Mouse (Mus musculus) liver, embryonic 15.5 days (tissue): Measurements from ENCODE around the gene Gm11595. TPM values are rescaled to one million over a fixed set of nuclear protein-coding genes. Genes with fewer than 3 reads are reported as not detected.
"Not testable (repeated sequence)": the region's sequence is repeated elsewhere in the genome, so short reads cannot be mapped to it uniquely, and the experiment has no call there.

Experiments used
- ATAC-seq: fragments of 200-750 bp; cut with Nextera tagmentation; 2 replicates; pipeline ENCODE4 v1.8.0; 2017; ENCODE audit warnings: moderate number of reproducible peaks, mild to moderate bottlenecking, moderate library complexity; ENCODE audit not compliant: insufficient read depth
- H3K27ac ChIP-seq: fragments of 300-500 bp; sonication (generic); replicated peaks from 2 replicates; pipeline ENCODE4 v1.5.1; 2015; ENCODE audit warnings: mild to moderate bottlenecking, inconsistent platforms
- H3K27me3 ChIP-seq: fragments of 300-500 bp; sonication (generic); 2 replicates; pipeline ENCODE4 v1.6.1; 2015; ENCODE audit warnings: mild to moderate bottlenecking, inconsistent platforms
- H3K36me3 ChIP-seq: fragments of 300-500 bp; sonication (generic); replicated peaks from 2 replicates; pipeline ENCODE4 v1.6.1; 2015; ENCODE audit warnings: moderate library complexity, mild to moderate bottlenecking, inconsistent platforms
- H3K4me1 ChIP-seq: fragments of 300-500 bp; sonication (generic); replicated peaks from 2 replicates; pipeline ENCODE4 v1.6.1; 2015; ENCODE audit warnings: inconsistent platforms
- H3K4me2 ChIP-seq: fragments of 300-500 bp; sonication (generic); 2 replicates; pipeline ENCODE4 v1.6.1; 2015; ENCODE audit warnings: moderate library complexity, mild to moderate bottlenecking, inconsistent platforms
- H3K4me3 ChIP-seq: fragments of 300-500 bp; sonication (generic); replicated peaks from 2 replicates; pipeline ENCODE4 v1.5.1; 2015; ENCODE audit warnings: mild to moderate bottlenecking, inconsistent platforms
- H3K9ac ChIP-seq: fragments of 300-500 bp; sonication (generic); 2 replicates; pipeline ENCODE4 v1.6.1; 2015; ENCODE audit warnings: moderate library complexity, mild to moderate bottlenecking, inconsistent platforms
- H3K9me3 ChIP-seq: fragments of 300-500 bp; sonication (generic); replicated peaks from 2 replicates; pipeline ENCODE4 v1.6.1; 2016; ENCODE audit warnings: inconsistent platforms
- WGBS: fragments of 180-500 bp; shearing (Covaris S2); methylation state at CpG from one replicate; pipeline ENCODE4 v1.1.7; 2015; ENCODE audit warnings: mixed read lengths; ENCODE audit not compliant: insufficient replicate concordance; 5-methylcytosine and 5-hydroxymethylcytosine counted together
- polyA plus RNA-seq: library from polyadenylated mRNA; unstranded; fragments of >200 nt; fragmentation: Nextera tagmentation; extraction: Ambion mirVana; gene quantifications from 2 replicates; pipeline ENCODE4 v1.2.1, GENCODE M21; 2015

Gene Gm11595
- polyA plus RNA-seq, result not detected in 2 replicates

GRCm38 (mm10) chr11:99772813-99773212, at the start of gene Gm11595:
Gene Gm11595, minus strand, starts transcription at chr11:99772913.
- H3K4me2 ChIP-seq, H3K27me3 ChIP-seq, H3K9me3 ChIP-seq, H3K27ac ChIP-seq, H3K36me3 ChIP-seq, H3K4me1 ChIP-seq, ATAC-seq, H3K9ac ChIP-seq, H3K4me3 ChIP-seq: not testable (repeated sequence)

DNA sequence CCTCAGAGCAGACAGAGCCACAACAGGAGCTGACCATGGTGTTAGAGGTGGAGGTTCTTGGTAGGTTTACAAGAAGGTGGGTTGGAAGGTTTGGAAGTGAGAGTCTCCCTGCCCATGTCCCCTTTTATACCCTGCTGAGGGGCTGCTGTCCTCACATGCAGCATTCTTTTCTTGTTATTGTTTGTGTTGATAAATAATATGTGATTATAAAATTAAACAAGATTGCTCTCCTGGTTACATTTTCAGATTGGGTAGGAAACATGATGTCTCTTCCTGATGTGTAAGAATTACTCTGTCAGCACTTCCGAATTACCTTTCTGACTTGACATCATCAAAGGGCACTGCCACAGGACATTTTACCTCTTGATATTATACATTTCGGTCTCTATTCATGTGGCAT, 42.9 kb upstream of the Gm11595 start, which contains the start of gene Gm11564:
Gm11564 (minus strand) TSS at position 101 of the 400 bp plus-strand sequence.
- H3K4me2 ChIP-seq, H3K9me3 ChIP-seq, H3K9ac ChIP-seq, H3K27ac ChIP-seq, H3K36me3 ChIP-seq, H3K4me3 ChIP-seq, H3K4me1 ChIP-seq, H3K27me3 ChIP-seq, ATAC-seq: not testable (repeated sequence)
- 46% methylated on average over 2 of the region's 2 CpGs for WGBS

DNA sequence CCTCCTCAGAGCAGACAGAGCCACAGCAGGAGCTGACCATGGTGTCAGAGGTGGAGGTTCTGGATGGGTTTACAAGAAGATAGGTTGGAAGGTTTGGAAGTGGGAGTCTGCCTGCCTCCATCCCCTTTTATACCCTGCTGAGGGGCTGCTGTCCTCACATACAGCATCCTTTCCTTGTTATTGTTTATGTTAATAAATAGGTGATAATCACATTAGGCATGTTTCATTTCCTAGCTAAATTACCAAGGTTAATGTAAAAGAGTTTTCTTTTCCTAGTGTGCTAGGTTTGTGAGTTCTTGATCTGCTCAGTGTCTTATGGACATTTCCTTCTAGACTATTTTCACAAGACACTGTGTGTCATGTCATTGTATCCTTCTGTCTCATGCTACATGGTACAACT, 37.1 kb upstream of the Gm11595 start, which contains the start of gene Krtap4-13:
Krtap4-13 (minus strand) TSS at position 101 of the 400 bp plus-strand sequence.
- not testable (repeated sequence) for H3K27me3 ChIP-seq, H3K9me3 ChIP-seq, ATAC-seq, H3K4me3 ChIP-seq, H3K36me3 ChIP-seq, H3K9ac ChIP-seq, H3K27ac ChIP-seq, H3K4me2 ChIP-seq, H3K4me1 ChIP-seq

- not testable (repeated sequence) for ATAC-seq, H3K4me3 ChIP-seq, H3K4me2 ChIP-seq, H3K27me3 ChIP-seq, H3K4me1 ChIP-seq, H3K36me3 ChIP-seq, H3K9ac ChIP-seq, H3K27ac ChIP-seq, H3K9me3 ChIP-seq
- WGBS, result no CpG with 5 or more reads among the region's 1 CpGs
Observed at GRCm38 (mm10) chr11:99804346-99804745, 31.6 kb upstream of the Gm11595 start, which contains the start of gene Gm11554. Gene Gm11554, minus strand, starts transcription at chr11:99804446.

GRCm38 (mm10) chr11:99798832-99799231, 26.1 kb upstream of the Gm11595 start, which contains the start of gene Gm11569:
Gene Gm11569, minus strand, starts transcription at chr11:99798932.
- not testable (repeated sequence) for H3K27me3 ChIP-seq, H3K4me1 ChIP-seq, H3K4me2 ChIP-seq, H3K36me3 ChIP-seq, H3K9ac ChIP-seq, H3K27ac ChIP-seq, ATAC-seq, H3K4me3 ChIP-seq, H3K9me3 ChIP-seq
- no CpG with 5 or more reads among the region's 1 CpGs for WGBS

- ATAC-seq, result no peak
- Histone ChIP-seq H3K4me3 (no peak within 1 kb of the TSS), H3K27me3 (no peaks in the 10 kb centered on the region), H3K27ac (no peak within 1 kb of the TSS), H3K4me1 (no peaks in the 10 kb centered on the region), H3K9ac (no peak within 1 kb of the TSS), H3K36me3 (no peaks in the 10 kb centered on the region), H3K4me2 (no peak within 1 kb of the TSS), H3K9me3 (no peaks in the 10 kb centered on the region)
- 45% methylated on average over 2 of the region's 2 CpGs for WGBS
Observed at GRCm38 (mm10) chr11:99793367-99793766, 20.7 kb upstream of the Gm11595 start, which contains the start of gene Gm11596. Gene Gm11596, minus strand, starts transcription at chr11:99793467.

DNA sequence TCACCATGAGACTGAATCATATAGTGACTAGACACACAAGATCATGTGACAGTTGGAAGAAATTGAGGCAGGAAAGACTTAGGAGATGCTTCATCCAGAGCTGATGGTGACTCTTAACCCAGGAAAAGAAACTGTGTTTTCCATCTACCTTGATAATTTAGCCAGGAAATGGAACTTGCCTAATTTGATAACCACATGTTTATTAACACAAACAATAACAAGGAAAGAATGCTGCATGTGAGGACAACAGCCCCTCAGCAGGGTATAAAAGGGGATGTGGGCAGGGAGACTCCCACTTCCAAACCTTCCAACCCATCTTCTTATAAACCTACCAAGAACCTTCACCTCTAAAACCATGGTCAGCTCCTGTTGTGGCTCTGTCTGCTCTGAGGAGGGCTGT, 12.2 kb upstream of the Gm11595 start, which contains the start of gene Krtap4-9:
Krtap4-9 (plus strand) TSS at position 301 of the 400 bp plus-strand sequence.
- H3K4me1 ChIP-seq, H3K4me2 ChIP-seq, H3K4me3 ChIP-seq, H3K36me3 ChIP-seq, H3K27me3 ChIP-seq, H3K27ac ChIP-seq, H3K9ac ChIP-seq, ATAC-seq, H3K9me3 ChIP-seq: not testable (repeated sequence)

DNA sequence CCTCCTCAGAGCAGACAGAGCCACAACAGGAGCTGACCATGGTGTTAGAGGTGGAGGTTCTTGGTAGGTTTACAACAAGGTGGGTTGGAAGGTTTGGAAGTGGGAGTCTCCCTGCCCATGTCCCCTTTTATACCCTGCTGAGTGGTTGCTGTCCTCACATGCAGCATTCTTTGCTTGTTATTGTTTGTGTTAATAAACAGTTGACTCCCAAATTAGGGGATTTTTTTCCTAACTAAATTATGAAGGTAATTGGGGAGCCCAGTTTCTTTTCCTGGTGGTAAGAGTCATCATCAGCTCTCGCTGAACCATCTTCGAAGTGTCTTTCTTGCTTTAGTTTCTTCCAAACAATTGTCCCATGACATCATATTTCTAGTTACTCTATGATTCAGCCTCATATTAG, 7.9 kb upstream of the Gm11595 start, which contains the start of gene Krtap4-8:
Krtap4-8 (minus strand) TSS at position 101 of the 400 bp plus-strand sequence.
- Histone ChIP-seq H3K27ac (no peak within 1 kb of the TSS), H3K36me3 (no peaks in the 10 kb centered on the region), H3K9ac (no peak within 1 kb of the TSS), H3K9me3 (no peaks in the 10 kb centered on the region), H3K27me3 (no peaks in the 10 kb centered on the region), H3K4me2 (no peak within 1 kb of the TSS), H3K4me3 (no peak within 1 kb of the TSS), H3K4me1 (no peaks in the 10 kb centered on the region)
- no peak for ATAC-seq
- WGBS, result 73% methylated on average over 2 of the region's 2 CpGs

DNA sequence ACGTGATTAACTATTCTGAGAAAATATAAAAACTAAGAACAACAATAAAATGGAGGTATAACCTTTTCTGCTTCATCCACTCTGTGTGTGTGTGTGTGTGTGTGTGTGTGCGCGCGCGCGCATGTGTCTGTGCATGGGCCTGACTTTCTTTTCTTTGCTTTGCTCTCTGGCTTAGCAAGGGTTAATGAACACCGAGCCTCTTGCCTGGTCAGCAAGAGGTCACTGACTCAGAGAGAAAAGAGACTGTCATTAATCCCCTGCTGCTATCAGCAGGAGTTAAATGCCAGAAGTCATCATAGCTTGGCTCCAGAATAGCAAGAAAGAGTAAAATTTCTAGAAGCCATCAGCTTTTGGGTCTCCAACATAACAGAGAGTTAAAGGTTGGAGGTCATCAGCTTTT, 5.7 kb upstream of the Gm11595 start:
- no peaks in the 10 kb centered on the region for H3K9me3 ChIP-seq
- no peaks in the 10 kb centered on the region for H3K36me3 ChIP-seq
- H3K4me3 ChIP-seq, result no peak overlapping the region
- no peak overlapping the region for H3K9ac ChIP-seq
- no peak for ATAC-seq
- 67% methylated on average over 7 of the region's 7 CpGs for WGBS
- no peak overlapping the region for H3K27ac ChIP-seq
- no peaks in the 10 kb centered on the region for H3K4me1 ChIP-seq
- no peaks in the 10 kb centered on the region for H3K27me3 ChIP-seq
- H3K4me2 ChIP-seq, result no peak overlapping the region

- Histone ChIP-seq H3K4me1 (no peaks in the 10 kb centered on the region), H3K9me3 (no peaks in the 10 kb centered on the region), H3K36me3 (no peaks in the 10 kb centered on the region), H3K9ac (no peak overlapping the region), H3K27ac (no peak overlapping the region), H3K4me3 (no peak overlapping the region), H3K4me2 (no peak overlapping the region), H3K27me3 (no peaks in the 10 kb centered on the region)
- 44% methylated on average over 2 of the region's 2 CpGs for WGBS
- no peak for ATAC-seq
Observed at GRCm38 (mm10) chr11:99768410-99768809, 4.3 kb downstream of the Gm11595 start.

- Histone ChIP-seq H3K36me3 (no peaks in the 10 kb centered on the region), H3K4me2 (no peak overlapping the region), H3K4me3 (no peak overlapping the region), H3K27me3 (no peaks in the 10 kb centered on the region), H3K4me1 (no peaks in the 10 kb centered on the region), H3K9me3 (no peaks in the 10 kb centered on the region), H3K27ac (no peak overlapping the region), H3K9ac (no peak overlapping the region)
- ATAC-seq, result no peak
- WGBS, result 60% methylated on average over 1 of the region's 1 CpGs
Observed at GRCm38 (mm10) chr11:99758877-99759276, 13.8 kb downstream of the Gm11595 start.

- Histone ChIP-seq H3K36me3 (no peaks in the 10 kb centered on the region), H3K9ac (no peak overlapping the region), H3K4me2 (no peak overlapping the region), H3K9me3 (no peaks in the 10 kb centered on the region), H3K4me3 (no peak overlapping the region), H3K4me1 (no peaks in the 10 kb centered on the region), H3K27me3 (no peaks in the 10 kb centered on the region), H3K27ac (no peak overlapping the region)
- no peak for ATAC-seq
- WGBS, result 55% methylated on average over 3 of the region's 3 CpGs
Observed at GRCm38 (mm10) chr11:99743985-99744384, 28.7 kb downstream of the Gm11595 start.
